Mouse (Mus musculus) adipocyte (in vitro differentiated cells): ENCODE measurements around the gene Acvr2a.
A peak's percentile ranks its signal among the peaks of the same experiment; 100 is the strongest.
"Not testable (repeated sequence)": the region's sequence is repeated elsewhere in the genome, so short reads cannot be mapped to it uniquely, and the experiment has no call there.

ENCODE experiments used
- DNase-seq: peaks from one replicate; pipeline ENCODE4 v3.0.0-alpha.2; 2016; ENCODE audit warnings: low spot score

Gene Acvr2a

DNA sequence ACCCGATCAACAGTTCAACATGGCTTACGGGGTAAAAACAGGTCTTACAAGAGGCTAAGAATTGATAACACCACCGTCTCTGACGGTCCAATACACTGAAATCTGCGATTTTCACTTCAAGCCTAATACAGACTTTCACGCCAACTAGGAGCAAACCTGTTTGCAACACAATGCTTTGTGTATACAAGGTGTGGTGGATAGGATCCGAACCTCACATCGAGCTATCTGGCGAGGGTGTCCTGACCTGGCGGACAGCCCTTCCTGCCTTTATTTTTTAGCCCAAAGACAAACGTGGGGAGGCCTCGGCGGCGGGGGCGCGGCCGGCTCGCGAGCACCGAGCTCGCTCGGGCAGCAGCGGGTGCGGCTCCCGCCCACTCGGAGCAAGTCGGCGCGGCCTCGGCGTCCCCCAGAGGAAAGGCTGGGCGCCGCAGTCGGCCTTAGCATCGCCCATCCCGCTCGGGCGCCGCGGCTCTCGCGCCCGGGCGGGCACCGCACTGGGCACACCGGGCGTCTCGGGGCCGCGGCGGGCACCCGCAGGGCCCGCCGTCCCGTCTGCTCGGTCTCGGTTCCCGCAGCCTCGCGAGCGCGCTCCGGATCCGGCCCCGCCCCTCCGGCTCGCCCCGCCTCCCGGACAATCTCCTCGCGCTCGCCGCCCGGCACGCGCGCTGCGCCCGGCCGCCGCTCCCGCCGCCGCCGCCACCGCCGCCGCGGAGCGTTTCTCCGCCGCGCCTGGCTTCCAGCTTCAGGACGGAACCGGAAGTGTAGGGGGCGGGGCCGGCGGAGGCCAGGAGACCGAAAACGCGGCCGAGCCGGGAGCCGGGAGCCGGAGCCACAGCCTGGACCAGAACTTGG lies at the start of gene Acvr2a:
Gene Acvr2a, plus strand, starts transcription at position 739 of the 852 bp plus-strand sequence.
- DNase-seq, result peak; percentile 92

DNA sequence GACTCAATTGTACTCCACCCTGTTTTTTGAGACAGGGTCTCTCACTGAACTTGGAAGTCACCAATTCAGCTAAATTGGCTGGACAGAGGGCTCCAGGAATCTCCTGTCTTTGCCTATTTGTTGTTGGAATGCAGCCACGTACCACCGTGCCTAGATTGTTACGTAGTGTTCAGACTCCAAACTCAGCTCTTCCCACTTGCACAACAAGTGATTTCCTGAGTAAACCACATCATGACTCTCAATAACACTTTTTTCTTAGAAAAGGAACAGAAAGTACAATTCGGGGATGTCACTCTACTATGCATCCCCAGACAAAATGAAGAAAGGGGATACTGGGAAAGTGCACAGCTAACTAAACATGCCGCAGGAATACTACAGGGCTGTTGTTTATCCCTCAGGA lies 47.4 kb upstream of the Acvr2a start:
- no peak for DNase-seq

DNA sequence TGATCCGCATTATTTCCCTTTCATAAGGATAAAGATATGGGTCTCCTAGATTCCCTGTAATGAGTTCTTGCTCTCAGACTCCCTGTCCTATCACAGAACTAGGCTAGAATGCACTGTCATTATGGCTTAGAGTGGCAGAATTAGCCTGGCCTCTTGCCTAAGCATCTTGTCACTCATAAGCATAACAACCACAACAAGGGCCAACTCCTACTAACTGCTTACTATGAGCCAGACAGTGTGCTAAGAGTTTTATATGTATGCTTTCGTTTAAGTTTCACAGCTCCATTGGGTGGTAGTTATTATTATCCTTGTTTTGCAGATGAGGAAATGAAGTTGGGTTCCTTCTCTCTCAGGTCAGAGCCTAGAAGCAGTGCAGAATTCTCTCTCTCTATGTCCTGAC lies 46.1 kb upstream of the Acvr2a start:
- DNase-seq, result peak; percentile 40

DNA sequence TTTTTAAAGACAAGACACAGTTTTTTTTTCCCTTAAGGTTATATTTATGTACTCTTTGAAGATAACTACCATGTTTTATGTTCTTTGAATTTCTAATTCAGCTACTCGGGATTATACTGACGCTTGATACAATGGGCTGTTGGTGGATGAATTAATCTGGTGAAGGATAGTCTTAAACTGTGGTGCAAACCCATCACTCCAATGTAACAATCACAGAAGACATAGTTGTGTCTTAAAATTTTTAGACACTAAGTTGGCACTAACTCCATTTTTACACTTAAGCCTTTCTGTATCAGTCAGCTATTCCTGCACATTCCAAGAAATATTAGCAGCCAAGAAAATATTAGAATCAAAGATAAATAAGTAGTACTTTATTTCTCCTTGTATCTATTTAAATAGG lies 45.7 kb upstream of the Acvr2a start:
- DNase-seq, result no peak

DNA sequence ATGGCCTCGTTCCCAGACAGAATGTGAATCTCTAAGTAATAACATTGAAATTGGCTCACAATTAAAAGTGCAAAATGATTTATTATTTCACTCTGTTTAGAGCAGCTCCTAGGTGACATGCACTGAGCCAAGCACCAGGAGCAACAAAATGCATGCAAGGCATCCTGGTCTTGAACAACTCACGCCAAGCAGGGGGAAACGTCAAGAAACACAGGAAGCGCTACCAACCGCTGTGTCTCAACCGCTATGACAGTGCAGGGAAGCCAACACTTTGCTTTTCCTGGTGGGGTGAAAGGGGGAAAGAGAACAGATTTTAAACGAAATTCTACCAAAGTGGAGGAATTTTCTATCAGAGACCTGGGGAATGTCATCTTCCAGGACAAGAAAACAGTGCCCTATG lies 43.8 kb upstream of the Acvr2a start:
- DNase-seq, result no peak

DNA sequence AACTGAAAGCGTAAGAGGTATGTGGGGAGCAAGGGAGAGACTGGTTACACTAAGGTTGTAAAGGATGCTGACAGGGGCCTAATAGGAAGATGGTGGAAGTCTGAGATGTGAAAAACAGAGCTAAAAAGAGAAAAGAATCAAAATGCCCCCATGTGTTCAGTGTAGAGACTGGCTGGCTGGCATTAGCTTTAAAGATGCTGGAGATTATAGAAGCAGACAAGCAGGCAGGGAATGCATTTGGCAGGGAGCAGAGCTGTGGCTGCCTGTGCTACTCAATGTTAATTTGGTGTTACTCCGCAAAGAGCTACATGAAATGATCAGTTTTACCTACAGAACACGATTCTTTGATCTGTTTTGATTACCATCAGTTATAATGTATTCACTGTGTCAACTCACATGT lies 43.3 kb upstream of the Acvr2a start:
- no peak for DNase-seq

DNA sequence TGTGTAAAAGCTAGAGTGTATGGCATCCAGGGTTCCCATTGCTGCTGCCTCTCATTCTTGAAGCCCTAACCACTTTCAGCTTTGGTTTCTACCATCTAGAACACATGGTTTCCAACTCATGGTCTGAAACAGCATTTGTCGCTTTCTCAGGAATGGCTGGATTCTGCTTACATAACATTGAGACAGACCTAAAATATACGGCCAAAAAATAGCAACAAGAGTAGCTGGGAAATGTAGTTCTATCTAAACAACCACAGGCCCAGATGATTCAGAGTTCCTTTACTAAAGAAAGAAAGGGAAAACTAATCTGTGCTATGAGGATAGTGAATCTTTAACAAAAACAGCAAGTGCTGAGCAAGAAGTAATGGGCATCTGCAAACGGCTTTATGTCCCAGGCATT lies 38.6 kb upstream of the Acvr2a start:
- DNase-seq, result no peak

DNA sequence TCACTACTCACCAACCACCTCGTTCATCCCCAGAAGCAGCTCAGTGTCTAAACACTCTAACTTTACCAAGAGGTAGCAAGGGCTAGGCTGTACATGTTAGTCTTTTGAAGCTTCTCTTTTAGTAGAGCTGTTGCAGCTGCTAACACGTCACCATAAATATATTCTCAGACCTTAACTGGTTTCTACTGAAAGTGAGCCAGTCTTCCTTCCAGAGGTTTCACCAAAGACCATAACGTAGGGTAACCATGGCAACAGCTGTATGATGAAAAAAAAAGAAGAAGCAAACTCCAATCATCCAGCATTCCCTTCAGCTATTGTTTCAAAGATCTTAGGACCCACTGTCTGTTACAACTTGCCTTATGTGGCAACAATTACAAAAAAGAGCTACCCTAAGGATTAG lies 25.0 kb upstream of the Acvr2a start:
- DNase-seq, result no peak

DNA sequence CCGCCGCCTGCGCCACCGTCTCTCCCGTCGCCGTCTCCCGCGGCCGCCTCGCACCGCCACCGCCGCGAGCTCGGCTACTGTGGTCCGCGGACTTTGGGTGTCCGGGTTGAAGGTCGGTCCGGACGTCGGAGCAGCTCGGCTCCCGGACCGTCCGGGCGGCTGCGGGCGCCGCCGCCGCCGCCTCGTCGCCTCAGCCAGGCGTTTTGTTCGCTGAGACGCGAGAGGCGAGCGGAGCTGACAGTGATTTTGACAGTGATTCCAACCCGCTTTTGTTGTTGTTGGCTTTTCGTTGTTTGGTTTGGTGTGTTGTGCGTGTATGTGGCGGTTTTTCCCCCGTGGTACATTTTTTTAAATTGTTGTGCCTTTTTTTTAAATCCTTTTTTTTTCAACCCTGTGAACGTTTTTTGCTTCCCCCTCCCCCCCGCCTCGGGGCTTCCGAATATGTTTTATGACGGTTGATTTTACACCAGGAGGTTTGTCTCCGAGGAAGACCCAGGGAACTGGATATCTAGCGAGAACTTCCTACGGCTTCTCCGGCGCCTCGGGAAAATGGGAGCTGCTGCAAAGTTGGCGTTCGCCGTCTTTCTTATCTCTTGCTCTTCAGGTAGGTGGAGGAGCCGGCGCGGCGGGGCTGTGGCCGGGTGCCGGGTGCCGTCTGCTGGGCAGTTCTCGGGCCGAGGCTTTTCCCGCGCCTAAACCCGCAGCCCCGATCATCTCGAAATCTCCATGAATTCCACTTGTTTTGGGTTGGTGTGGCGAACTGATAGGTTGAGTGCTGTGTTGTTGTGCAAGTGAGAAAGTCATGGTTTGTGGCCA lies 522 bp downstream of the Acvr2a start:
- peak; percentile 65 for DNase-seq

DNA sequence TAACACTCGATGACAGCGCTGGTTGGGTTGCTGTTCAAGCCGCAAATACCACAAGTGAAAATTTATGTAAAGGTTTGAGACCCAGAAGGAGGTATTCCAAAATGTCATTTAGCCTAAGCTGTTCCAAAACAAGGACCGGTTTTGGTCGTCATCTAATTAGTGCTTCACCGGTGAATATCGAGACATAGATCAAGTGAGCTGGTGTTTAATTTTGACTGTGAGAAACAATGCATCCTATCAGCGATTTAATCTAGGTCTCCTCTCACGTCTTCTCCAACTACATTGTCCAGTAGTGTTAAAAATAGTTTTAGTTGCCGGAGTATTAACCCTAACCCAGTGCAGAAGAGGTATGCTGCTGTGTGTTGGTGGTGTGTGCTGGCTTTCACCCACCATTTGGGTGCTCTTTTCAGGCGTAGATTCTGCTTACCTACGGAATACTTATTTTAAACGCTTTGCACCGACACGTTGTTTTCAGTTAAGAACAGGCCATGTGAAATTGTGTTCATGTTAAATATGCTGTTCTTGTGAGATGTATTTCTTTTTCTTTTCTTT lies 1.2 kb downstream of the Acvr2a start:
- DNase-seq, result peak; percentile 52

DNA sequence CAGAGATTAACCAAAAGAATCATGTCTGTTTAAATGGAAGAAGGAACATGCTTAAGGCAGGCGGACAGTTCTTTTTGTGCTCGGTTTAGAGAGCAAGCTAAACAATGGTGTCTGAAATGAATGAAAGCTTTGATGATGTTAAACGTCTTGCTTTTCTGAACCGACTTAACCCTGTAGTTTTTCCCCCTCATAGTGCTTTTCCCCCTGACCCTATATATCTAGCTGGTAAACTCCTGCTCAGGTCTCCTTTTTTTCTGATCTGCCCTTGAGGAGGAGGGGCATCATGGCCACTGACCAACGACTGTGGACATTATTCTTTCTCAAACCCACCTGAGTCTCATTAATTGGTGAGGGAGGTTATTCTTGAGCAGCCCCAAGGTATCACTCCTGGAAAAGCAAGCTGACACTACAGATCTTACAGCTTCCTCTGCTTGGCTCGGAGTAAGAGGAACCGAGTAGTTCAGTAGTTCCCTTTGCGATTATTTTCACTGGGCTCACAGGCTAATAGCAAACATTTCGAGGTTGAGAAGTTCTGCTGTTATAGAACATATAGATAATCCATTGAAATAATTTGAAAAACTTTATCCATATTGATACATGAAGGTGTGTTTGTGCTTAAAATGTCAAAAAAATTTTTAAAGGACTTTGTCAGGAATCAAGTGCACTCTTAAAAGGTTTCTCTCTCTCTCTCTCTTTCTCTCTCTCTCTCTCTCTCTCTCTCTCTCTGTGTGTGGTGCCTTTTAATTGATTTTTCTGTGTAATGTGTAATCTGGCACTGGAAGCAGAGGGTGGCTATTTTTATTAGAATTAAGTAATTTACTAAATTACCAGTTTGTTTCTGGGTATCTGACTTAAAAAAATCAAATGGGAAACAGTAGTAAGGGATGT lies 2.5 kb downstream of the Acvr2a start:
- DNase-seq, result no peak

DNA sequence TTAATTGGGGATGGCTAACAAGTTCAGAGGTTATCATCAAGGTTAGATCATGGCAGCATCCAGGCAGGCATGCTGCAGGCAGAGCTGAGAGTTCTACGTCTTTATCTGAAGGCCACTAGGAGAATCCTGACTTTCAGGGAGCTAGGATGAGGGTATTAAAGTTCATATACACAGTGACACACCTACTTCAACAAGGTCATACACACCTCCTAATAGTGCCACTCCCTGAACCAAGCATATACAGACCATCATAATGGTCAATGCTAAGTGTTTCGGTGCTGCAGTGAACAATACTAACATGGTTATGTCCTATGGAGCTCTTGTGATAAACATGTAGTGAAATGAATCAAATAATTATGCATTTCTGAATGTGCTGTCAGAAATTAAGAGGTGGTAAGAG lies 12.0 kb downstream of the Acvr2a start:
- DNase-seq, result no peak

DNA sequence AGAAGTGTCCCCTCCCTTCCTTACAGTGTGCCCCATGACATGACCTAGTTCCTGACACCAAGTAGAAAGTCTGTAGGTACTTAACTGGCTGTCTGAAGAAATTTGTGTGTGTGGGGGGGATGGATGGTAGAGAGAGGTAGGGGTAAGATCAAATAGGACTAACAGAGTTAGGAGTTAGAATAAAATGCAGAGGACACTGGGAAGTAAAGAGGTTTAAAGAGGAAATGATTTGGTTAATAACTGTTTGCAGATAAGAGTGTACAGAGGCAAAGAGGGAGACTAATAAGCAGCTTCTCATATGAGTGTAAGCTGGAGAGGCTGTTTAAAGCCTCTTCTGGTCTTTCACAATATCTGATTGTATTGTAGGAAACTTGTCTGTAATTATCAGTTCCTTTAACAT lies 12.5 kb downstream of the Acvr2a start:
- DNase-seq, result no peak

DNA sequence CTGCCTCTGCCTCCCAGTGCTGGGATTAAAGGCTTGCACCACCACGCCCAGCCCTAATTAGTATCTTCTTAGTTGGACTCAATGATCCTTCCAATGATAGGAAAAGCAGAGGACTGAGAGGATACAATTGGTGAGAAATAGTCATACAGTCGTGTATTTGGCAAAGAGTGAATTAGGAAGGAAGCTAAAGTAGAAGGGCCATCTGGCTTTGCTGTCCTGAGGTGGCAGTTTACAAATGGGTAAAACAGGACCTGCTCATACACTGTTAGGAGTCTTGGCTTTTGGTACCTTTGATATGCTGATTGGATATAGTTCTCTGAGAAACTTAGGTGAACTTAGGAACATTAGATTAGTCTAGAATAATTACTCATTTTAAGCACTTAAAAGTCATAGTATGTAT lies 16.6 kb downstream of the Acvr2a start:
- DNase-seq, result no peak

DNA sequence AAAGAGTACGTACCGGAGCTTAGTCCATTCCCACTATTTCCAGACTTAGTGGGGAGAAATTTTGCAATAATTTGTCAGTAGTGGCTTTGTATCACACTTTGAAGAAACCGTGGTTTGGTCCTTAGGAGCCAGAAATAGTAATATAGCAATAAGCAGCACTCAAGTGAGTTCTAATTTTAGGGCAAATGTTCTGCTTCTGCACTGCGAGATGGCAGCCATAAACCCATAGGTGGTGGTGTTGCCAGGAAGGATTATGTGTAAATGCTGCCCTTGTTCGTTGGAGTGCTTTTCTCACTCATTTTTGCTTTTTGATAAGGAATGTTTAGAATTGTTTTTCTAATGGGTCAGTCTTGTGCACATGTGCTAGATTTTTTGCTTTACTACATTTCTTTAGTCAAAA lies 18.4 kb downstream of the Acvr2a start:
- DNase-seq, result no peak

DNA sequence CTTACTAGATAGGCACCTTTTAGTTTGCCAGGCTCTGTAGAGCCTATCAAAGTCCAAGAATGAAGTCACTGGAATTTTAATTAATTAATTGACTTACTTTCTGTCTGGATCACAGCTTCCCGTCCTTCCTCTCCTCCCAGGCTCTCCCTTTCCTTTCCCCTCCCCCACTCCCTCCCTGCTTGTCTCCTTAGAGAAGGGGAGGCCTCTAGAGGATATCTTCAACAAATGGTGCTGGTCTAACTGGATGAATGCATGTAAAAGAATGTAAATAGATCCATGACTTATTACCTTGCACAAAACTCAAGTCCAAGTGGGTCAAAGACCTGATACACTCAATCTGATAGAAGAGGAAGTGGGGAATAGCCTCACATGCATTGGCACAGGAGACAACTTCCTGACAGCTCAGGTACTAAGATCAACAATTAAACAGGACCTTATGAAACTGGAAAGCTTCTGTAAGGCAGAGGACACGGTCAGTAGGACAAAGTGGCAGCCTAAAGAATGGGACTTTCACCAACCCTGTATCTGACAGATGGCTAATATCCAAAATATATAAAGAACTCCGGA lies 20.1 kb downstream of the Acvr2a start:
- DNase-seq, result no peak

DNA sequence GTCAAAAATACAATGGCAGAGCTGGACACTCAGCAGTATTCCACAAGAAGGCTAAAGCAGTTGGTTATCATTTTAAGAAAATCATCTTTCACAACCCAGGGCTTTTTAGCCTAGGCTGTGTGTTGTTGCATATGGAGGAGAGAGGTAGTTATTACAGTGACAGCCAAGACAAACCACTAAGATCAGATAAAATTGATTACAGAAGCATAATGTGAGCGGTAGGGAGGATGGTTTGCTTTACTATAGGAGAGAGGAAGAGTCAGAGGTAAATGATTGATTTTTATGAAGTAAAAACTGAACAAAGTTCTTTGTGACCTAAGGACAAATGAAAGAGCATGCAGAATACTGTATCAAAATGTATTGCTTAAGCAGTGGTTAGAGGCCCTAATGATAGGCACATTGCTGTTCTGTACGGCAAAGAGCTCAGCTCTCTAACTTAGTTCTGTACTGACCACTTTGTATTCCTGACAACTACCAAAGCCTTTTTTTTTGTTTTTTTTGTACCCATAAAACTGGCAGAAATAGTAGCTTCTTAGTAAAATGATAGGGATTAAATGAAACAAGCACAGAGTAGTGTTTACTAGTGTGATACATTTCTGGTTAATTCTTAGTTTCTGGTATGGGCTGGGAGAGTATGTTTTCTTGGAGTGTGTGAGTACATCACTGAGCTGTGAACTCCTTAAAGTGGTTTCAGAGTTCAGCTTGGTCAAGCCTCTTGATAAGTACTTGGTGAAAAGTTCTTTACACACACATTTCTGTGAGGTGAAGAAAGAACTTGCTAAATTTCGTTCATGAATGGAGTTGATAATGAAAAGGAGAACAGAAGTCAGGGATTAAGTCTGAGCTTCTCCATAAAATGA lies 27.9 kb downstream of the Acvr2a start:
- DNase-seq, result no peak

DNA sequence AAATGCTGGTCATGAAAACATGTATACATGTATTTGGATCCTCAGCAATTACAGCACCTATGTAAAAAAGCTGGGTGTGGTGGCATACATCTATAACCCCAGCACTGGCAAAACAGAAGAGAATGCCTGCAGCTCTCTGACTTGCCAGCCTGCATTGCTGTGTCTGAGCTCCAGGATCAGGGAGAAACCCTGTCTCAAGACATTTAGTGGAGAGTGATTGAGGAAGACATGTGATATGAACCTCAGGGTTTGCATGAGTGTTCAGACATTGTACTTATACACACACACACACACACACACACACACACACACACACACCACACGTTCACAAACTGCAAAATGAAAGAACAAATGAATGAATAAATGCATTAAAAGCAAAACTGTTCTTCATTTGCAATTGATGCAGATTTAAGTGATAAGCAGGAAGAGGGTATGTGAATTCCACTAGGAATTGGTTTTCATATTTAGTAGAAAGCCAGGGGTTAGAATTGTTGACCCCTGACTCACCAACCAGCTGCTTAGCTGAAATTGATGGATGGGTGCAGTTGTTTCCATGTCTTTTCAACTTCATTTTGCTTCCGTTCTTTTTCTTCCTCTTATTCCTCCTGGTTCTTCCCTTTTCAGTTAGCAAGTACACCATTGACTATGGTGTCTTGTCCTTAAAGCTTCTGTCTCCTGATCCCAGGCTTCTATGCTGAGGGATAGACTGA lies 32.9 kb downstream of the Acvr2a start:
- DNase-seq, result no peak

DNA sequence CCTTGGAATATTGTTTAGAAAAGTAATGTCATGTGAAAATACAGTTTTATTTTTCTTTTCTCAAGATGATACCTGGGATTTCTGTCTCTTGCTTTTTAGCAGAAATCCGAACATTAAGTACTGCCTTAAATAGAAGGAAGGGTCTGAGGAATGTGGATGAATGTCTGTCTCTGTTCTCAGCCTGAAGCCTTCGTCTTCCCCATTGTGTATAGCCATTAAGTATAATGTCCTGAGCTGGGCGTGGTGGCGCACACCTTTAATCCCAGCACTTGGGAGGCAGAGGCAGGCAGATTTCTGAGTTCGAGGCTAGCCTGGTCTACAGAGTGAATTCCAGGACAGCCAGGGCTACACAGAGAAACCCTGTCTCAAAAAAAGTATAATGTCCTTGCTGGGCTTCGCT lies 51.7 kb downstream of the Acvr2a start:
- DNase-seq, result not testable (repeated sequence)
